Mouse (Mus musculus) bone marrow macrophage, adult 2 months (primary cell): ENCODE results near the gene Manbal. TPM values are rescaled to one million over a fixed set of nuclear protein-coding genes. Genes with fewer than 3 reads are reported as not detected.
"Not testable (repeated sequence)": the region's sequence is repeated elsewhere in the genome, so short reads cannot be mapped to it uniquely, and the experiment has no call there.

Source experiments
- H3K27ac ChIP-seq: 2 replicates; pipeline ENCODE4 v1.5.1; 2012; ENCODE audit warnings: low read depth, low read length; ENCODE audit not compliant: insufficient read depth
- H3K4me1 ChIP-seq: 2 replicates; pipeline ENCODE4 v1.6.1; 2012; ENCODE audit warnings: low read length; ENCODE audit not compliant: control insufficient read depth, insufficient read depth
- H3K4me3 ChIP-seq: 2 replicates; pipeline ENCODE4 v1.5.1; 2012; ENCODE audit warnings: mild to moderate bottlenecking, low read length, moderate library complexity; ENCODE audit not compliant: insufficient read depth
- CTCF ChIP-seq: IDR thresholded peaks from 2 replicates; pipeline ENCODE4 v1.5.1; 2012; ENCODE audit warnings: low read depth, mild to moderate bottlenecking, low read length, moderate library complexity
- POLR2A ChIP-seq: IDR thresholded peaks from 2 replicates; pipeline ENCODE4 v1.6.1; 2012; ENCODE audit warnings: mild to moderate bottlenecking, low read depth, low read length, borderline replicate concordance
- polyA plus RNA-seq: library from polyadenylated mRNA; stranded (reverse); fragments of >200 nt; gene quantifications from 2 replicates; pipeline ENCODE4 v1.2.4, GENCODE M21; 2012; ENCODE audit not compliant: missing spikeins, insufficient read depth, insufficient read length

Gene Manbal
- polyA plus RNA-seq, 1 experiment = 32.7 TPM

DNA sequence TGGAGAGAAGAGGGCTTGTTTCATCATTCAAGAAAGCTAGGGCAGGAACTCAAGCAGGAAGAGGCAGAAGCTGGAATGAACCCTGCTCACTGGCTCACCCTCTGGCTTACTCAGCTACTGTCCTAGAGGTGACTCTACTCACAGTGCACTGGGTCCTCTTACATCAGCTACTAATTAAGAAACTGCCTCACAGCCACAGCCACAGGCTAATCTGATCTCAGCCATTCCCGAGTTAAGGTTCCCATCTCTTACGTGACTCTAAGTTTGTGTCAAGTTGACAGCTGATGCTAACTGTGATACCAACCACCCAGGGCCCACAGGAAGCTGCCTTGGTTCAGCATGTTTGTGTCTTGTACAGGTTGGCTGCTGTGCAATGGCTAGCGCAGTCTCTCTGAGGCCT, 4.4 kb upstream of the Manbal start:
- H3K27ac ChIP-seq = no peak overlapping the region
- no peak overlapping the region for H3K4me3 ChIP-seq
- peaks cover 13% of the 10 kb centered on the region for H3K4me1 ChIP-seq
- TF ChIP-seq CTCF (no peak), POLR2A (no peak)

DNA sequence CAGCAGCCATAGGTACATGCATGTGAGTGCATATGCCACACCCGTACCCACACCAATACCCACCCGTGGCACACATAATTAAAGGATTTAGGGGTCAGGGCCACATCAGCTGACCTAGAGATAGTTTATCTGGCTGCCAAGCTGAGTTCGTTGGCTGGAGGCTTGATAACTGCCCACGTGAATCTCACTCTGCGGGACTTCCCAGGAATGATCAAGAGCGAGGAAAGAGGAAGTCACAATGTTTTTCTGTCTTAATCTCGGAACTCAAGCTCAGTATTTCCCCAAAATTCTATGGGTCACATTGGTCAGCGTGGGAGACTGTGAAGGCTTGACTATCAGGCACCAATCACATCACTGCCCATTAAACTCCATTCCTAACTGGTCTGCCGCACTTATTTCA, 632 bp upstream of the Manbal start:
- Histone ChIP-seq H3K4me1 (peaks cover 22% of the 10 kb centered on the region), H3K27ac (peak overlapping the region; percentile 96), H3K4me3 (no peak overlapping the region; the same call in 1 of the 2 replicates)
- no peak for TF ChIP-seq CTCF
- TF ChIP-seq POLR2A = no peak

GRCm38 (mm10) chr2:157367991-157368390, 597 bp downstream of the Manbal start:
- Histone ChIP-seq H3K4me1 (peaks cover 26% of the 10 kb centered on the region), H3K4me3 (peak overlapping the region; percentile 81), H3K27ac (peak overlapping the region; percentile 96)
- no peak for TF ChIP-seq POLR2A
- no peak for TF ChIP-seq CTCF

DNA sequence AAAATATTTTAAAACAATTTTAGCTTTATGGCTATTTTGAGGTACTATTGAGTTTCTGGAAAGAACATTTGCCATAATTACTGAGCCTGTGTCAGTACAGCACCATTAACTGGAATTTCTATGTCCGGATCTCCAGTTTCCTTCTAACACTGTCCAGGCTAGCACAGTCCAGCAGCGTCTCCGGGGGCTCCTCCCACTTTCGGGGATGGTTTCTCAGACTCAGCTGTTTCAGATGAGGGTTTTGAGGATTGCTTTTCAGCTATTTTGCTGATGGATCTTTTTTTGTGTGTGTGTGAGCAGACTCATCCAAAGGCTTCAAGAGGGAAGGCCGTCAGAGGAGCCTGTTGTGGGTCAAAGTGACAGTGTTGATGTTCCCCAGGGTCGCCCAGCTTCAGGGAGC, 4.3 kb downstream of the Manbal start:
- TF ChIP-seq POLR2A = no peak
- no peak for TF ChIP-seq CTCF
- H3K4me1 ChIP-seq = peaks cover 28% of the 10 kb centered on the region
- H3K4me3 ChIP-seq = no peak overlapping the region
- no peak overlapping the region for H3K27ac ChIP-seq

- Histone ChIP-seq H3K4me3 (no peak overlapping the region), H3K27ac (no peak overlapping the region), H3K4me1 (peaks cover 24% of the 10 kb centered on the region)
Measured at GRCm38 (mm10) chr2:157373681-157374080, 6.3 kb downstream of the Manbal start.

GRCm38 (mm10) chr2:157375051-157375450, 7.7 kb downstream of the Manbal start:
- H3K4me1 ChIP-seq = peaks cover 21% of the 10 kb centered on the region
- H3K27ac ChIP-seq = no peak overlapping the region
- no peak for TF ChIP-seq POLR2A
- no peak for TF ChIP-seq CTCF
- H3K4me3 ChIP-seq = no peak overlapping the region

More at GRCm38 (mm10) chr2:157373681-157374080, 6.3 kb downstream of the Manbal start:
- TF ChIP-seq POLR2A (no peak), CTCF (no peak)

- no peak overlapping the region for H3K27ac ChIP-seq
- peaks cover 21% of the 10 kb centered on the region for H3K4me1 ChIP-seq
- no peak overlapping the region for H3K4me3 ChIP-seq
- TF ChIP-seq CTCF (no peak), POLR2A (no peak)
Measured at GRCm38 (mm10) chr2:157375794-157376757, 8.7 kb downstream of the Manbal start.

- no peak overlapping the region for H3K27ac ChIP-seq
Measured at GRCm38 (mm10) chr2:157376995-157377394, 9.6 kb downstream of the Manbal start.

GRCm38 (mm10) chr2:157384836-157385235, 17.4 kb downstream of the Manbal start:
- Histone ChIP-seq H3K4me3 (no peak overlapping the region), H3K27ac (no peak overlapping the region), H3K4me1 (no peaks in the 10 kb centered on the region)
- TF ChIP-seq CTCF (no peak), POLR2A (no peak)

More at GRCm38 (mm10) chr2:157376995-157377394, 9.6 kb downstream of the Manbal start:
- peaks cover 17% of the 10 kb centered on the region for H3K4me1 ChIP-seq
- H3K4me3 ChIP-seq = no peak overlapping the region
- TF ChIP-seq POLR2A = no peak
- TF ChIP-seq CTCF = no peak

DNA sequence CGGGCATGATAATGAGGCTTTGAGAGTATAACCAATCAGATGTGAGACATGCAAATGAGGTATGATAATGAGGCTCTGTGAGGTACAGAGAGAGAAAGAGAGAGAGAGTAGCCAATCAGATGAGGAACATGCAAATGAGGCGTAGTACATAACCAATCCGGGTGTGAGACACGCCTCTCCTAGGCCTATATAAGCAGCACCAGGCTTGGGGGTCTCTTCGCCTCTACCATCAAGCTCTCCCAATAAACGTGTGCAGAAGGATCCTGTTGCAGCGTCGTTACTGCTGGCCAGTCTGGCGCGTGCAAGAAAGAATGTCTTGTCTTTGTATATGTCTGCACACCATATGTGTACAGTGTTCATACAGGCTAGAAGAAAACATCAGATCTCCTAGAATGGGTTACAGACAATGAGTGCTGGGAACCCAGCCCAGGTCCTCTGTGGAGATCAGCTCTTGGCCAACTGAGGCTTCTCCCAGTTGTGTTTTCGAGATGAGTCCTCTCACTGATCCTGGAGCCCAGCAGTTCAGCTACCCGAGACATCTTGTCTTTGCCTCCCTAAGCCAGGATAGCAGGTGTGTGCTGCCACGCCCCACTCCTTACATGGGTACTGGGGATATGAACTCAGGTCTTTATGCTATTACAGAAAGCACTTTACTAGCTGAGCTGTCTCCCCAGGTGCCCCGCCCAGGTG, 21.7 kb downstream of the Manbal start:
- H3K4me1 ChIP-seq, H3K4me3 ChIP-seq: not testable (repeated sequence)

More for the DNA sequence above, 21.7 kb downstream of the Manbal start:
- not testable (repeated sequence) for H3K27ac ChIP-seq
